Mouse (Mus musculus) brain, embryonic 14.5 days (tissue): ENCODE data around the gene Trpv2.

Experiments used
- CTCF ChIP-seq: fragments of 200-500 bp; IDR thresholded peaks from 2 replicates; pipeline ENCODE4 v1.5.1; 2012; ENCODE audit warnings: inconsistent platforms, mild to moderate bottlenecking, moderate library complexity, borderline replicate concordance; ENCODE audit not compliant: insufficient read depth, insufficient read length; ENCODE audit errors: extremely low read depth
- POLR2A ChIP-seq: fragments of 200-500 bp; IDR thresholded peaks from 2 replicates; pipeline ENCODE4 v1.6.1; 2012; ENCODE audit warnings: mild to moderate bottlenecking, inconsistent platforms, borderline replicate concordance; ENCODE audit not compliant: poor library complexity, insufficient read depth, insufficient read length, severe bottlenecking; ENCODE audit errors: extremely low read depth

DNA sequence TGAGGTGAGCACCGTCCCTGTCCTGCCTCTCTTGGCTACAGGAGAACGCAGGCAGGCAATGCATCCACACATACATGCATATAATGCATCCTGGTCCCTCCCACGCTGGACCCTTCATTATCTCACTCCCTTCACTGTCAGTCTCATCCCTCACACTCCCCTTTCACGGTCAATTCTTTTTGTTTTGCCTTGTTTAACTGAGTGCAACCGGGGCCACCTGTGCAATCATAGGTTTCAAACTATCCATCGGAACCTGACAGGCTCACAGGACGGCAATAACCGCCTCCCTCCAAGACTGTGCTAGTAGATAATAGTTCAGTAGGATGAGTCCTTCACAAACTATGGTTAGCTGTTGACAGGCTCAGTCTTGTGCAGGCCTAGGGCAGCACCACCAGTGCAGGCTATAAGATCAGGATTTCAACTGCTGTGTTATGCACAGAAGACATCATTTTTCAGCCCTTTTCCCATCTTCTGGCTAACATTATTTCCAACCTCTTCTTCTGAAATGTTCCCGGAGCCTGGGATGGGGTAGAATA lies 10.5 kb downstream of the Trpv2 start:
- TF ChIP-seq CTCF (no peak), POLR2A (no peak)
